Mouse (Mus musculus) midbrain, postnatal 0 days (tissue): ENCODE measurements at regions not wholly inside any gene's neighbourhood (a gene's known extent, or its start where the extent isn't known, plus 50 kb on each side); places are given as distances from the start of the nearest gene placed in this dataset.
A peak's percentile ranks its signal among the peaks of the same experiment; 100 is the strongest.

Source experiments
- ATAC-seq: fragments of 200-750 bp; cut with Nextera tagmentation; 2 replicates; pipeline ENCODE4 v1.8.0; 2017; ENCODE audit warnings: moderate number of reproducible peaks, mild to moderate bottlenecking, moderate TSS enrichment, moderate library complexity; ENCODE audit not compliant: low FRiP score
- DNase-seq: peaks from one replicate; pipeline ENCODE4 v3.0.0-alpha.2; 2015; ENCODE audit warnings: low spot score
- H3K27ac ChIP-seq: fragments of 300-500 bp; sonication (generic); 2 replicates; pipeline ENCODE4 v1.5.1; 2014; ENCODE audit warnings: low read depth, mild to moderate bottlenecking, low read length, mixed read lengths
- H3K27me3 ChIP-seq: fragments of 300-500 bp; sonication (generic); 2 replicates; pipeline ENCODE4 v1.6.1; 2014; ENCODE audit warnings: low read length, control low read depth, mixed read lengths; ENCODE audit not compliant: insufficient read depth
- H3K36me3 ChIP-seq: fragments of 300-500 bp; sonication (generic); 2 replicates; pipeline ENCODE4 v1.6.1; 2014; ENCODE audit warnings: low read length, control low read depth, mixed read lengths; ENCODE audit not compliant: insufficient read depth
- H3K4me1 ChIP-seq: fragments of 300-500 bp; sonication (generic); 2 replicates; pipeline ENCODE4 v1.6.1; 2014; ENCODE audit warnings: mild to moderate bottlenecking, control low read depth, antibody characterized with exemption, low read length, mixed read lengths; ENCODE audit not compliant: insufficient read depth
- H3K4me2 ChIP-seq: fragments of 300-500 bp; sonication (generic); 2 replicates; pipeline ENCODE4 v1.6.1; 2014; ENCODE audit warnings: low read depth, mild to moderate bottlenecking, low read length, mixed read lengths; ENCODE audit not compliant: poor library complexity, severe bottlenecking
- H3K4me3 ChIP-seq: fragments of 300-500 bp; sonication (generic); 2 replicates; pipeline ENCODE4 v1.5.1; 2014; ENCODE audit warnings: low read depth, mild to moderate bottlenecking, low read length, moderate library complexity
- H3K9ac ChIP-seq: fragments of 300-500 bp; sonication (generic); replicated peaks from 2 replicates; pipeline ENCODE4 v1.6.1; 2014; ENCODE audit warnings: mild to moderate bottlenecking, low read length, moderate library complexity, mixed read lengths; ENCODE audit not compliant: poor library complexity, severe bottlenecking
- H3K9me3 ChIP-seq: fragments of 300-500 bp; sonication (generic); 2 replicates; pipeline ENCODE4 v1.6.1; 2016; ENCODE audit warnings: low read length, control low read depth
- CTCF ChIP-seq: IDR thresholded peaks from 2 replicates; pipeline ENCODE4 v1.5.1; 2016; ENCODE audit warnings: antibody characterized with exemption, mild to moderate bottlenecking
- WGBS: fragments of 180-500 bp; shearing (Covaris S2); extraction: QIAGEN DNeasy Blood & Tissue Kit; methylation state at CpG from one replicate; pipeline ENCODE4 v1.1.7; 2014; 5-methylcytosine and 5-hydroxymethylcytosine counted together

GRCm38 (mm10) chr13:70340437-70340836 is 297.0 kb downstream of the Ice1 start:
- DNase-seq (no peak), ATAC-seq (peak; percentile 38; the same call in 1 of the 2 replicates)
- H3K4me3 ChIP-seq = no peak overlapping the region
- no peaks in the 10 kb centered on the region for H3K36me3 ChIP-seq
- H3K4me2 ChIP-seq = no peak overlapping the region
- H3K9me3 ChIP-seq = no peaks in the 10 kb centered on the region
- 0 out of 2 replicates have a peak, but pooled peaks cover 4% of the 10 kb centered on the region for H3K4me1 ChIP-seq
- 30% methylated on average over 3 of the region's 3 CpGs for WGBS
- TF ChIP-seq CTCF = no peak
- no peak overlapping the region for H3K9ac ChIP-seq
- no peaks in the 10 kb centered on the region for H3K27me3 ChIP-seq
- no peak overlapping the region for H3K27ac ChIP-seq

- WGBS = 81% methylated on average over 1 of the region's 1 CpGs
- Histone ChIP-seq H3K27ac (no peak overlapping the region), H3K9me3 (no peaks in the 10 kb centered on the region), H3K9ac (no peak overlapping the region), H3K36me3 (no peaks in the 10 kb centered on the region), H3K27me3 (no peaks in the 10 kb centered on the region), H3K4me2 (no peak overlapping the region), H3K4me3 (no peak overlapping the region), H3K4me1 (0 out of 2 replicates have a peak, but pooled peaks cover 4% of the 10 kb centered on the region)
- no peak for DNase-seq
- ATAC-seq = no peak
- no peak for TF ChIP-seq CTCF
Measured at GRCm38 (mm10) chr13:70343191-70343734, 294.2 kb downstream of the Ice1 start.

GRCm38 (mm10) chr13:70343911-70344310 is 293.5 kb downstream of the Ice1 start:
- Histone ChIP-seq H3K4me1 (0 out of 2 replicates have a peak, but pooled peaks cover 4% of the 10 kb centered on the region), H3K9ac (no peak overlapping the region), H3K27ac (no peak overlapping the region), H3K4me2 (no peak overlapping the region), H3K27me3 (no peaks in the 10 kb centered on the region), H3K36me3 (no peaks in the 10 kb centered on the region), H3K9me3 (no peaks in the 10 kb centered on the region), H3K4me3 (no peak overlapping the region)
- TF ChIP-seq CTCF = no peak
- ATAC-seq (no peak), DNase-seq (no peak)
- 25% methylated on average over 2 of the region's 2 CpGs for WGBS

GRCm38 (mm10) chr13:70344311-70344710 is 293.1 kb downstream of the Ice1 start:
- H3K27me3 ChIP-seq = no peaks in the 10 kb centered on the region
- 27% methylated on average over 5 of the region's 5 CpGs for WGBS
- no peak for TF ChIP-seq CTCF
- no peak overlapping the region for H3K4me2 ChIP-seq
- DNase-seq (peak; percentile 40), ATAC-seq (no peak)
- no peak overlapping the region for H3K4me3 ChIP-seq
- H3K27ac ChIP-seq = no peak overlapping the region
- no peak overlapping the region for H3K9ac ChIP-seq
- H3K36me3 ChIP-seq = no peaks in the 10 kb centered on the region
- H3K9me3 ChIP-seq = no peaks in the 10 kb centered on the region
- 0 out of 2 replicates have a peak, but pooled peaks cover 4% of the 10 kb centered on the region for H3K4me1 ChIP-seq

- no peaks in the 10 kb centered on the region for H3K4me1 ChIP-seq
- no peaks in the 10 kb centered on the region for H3K9me3 ChIP-seq
- no peak overlapping the region for H3K9ac ChIP-seq
- 93% methylated on average over 4 of the region's 4 CpGs for WGBS
- TF ChIP-seq CTCF = peak; percentile 11; the same call in 1 of the 2 replicates
- DNase-seq = no peak
- H3K36me3 ChIP-seq = no peaks in the 10 kb centered on the region
- H3K27me3 ChIP-seq = no peaks in the 10 kb centered on the region
- no peak overlapping the region for H3K4me2 ChIP-seq
- no peak overlapping the region for H3K27ac ChIP-seq
- no peak for ATAC-seq
- no peak overlapping the region for H3K4me3 ChIP-seq
Measured at GRCm38 (mm10) chr13:70348456-70348855, 289.0 kb downstream of the Ice1 start.

- 66% methylated on average over 2 of the region's 2 CpGs for WGBS
- Histone ChIP-seq H3K4me1 (no peaks in the 10 kb centered on the region), H3K9ac (no peak overlapping the region), H3K4me3 (no peak overlapping the region), H3K4me2 (no peak overlapping the region), H3K9me3 (no peaks in the 10 kb centered on the region), H3K36me3 (no peaks in the 10 kb centered on the region), H3K27me3 (no peaks in the 10 kb centered on the region), H3K27ac (no peak overlapping the region)
- DNase-seq = no peak
- no peak for ATAC-seq
- no peak for TF ChIP-seq CTCF
Measured at GRCm38 (mm10) chr13:70348965-70349364, 288.5 kb downstream of the Ice1 start.
